Mouse (Mus musculus) kidney, adult 2 months (tissue): ENCODE measurements at regions not wholly inside any gene's neighbourhood (a gene's known extent, or its start where the extent isn't known, plus 50 kb on each side); places are given as distances from the start of the nearest gene placed in this dataset.
"Not testable (repeated sequence)": the region's sequence is repeated elsewhere in the genome, so short reads cannot be mapped to it uniquely, and the experiment has no call there.

ENCODE experiments used
- DNase-seq: peaks from one replicate; pipeline ENCODE4 v3.0.0; 2021
- H3K27ac ChIP-seq: fragments of 200-500 bp; 2 replicates; pipeline ENCODE4 v1.5.1; 2012; ENCODE audit warnings: low read depth, low read length, control low read depth, inconsistent platforms; ENCODE audit not compliant: insufficient read depth
- H3K27me3 ChIP-seq: fragments of 200-500 bp; replicated peaks from 2 replicates; pipeline ENCODE4 v1.6.1; 2012; ENCODE audit warnings: mild to moderate bottlenecking, moderate library complexity, low read length, inconsistent platforms; ENCODE audit not compliant: control insufficient read depth, insufficient read depth
- H3K36me3 ChIP-seq: fragments of 200-500 bp; 2 replicates; pipeline ENCODE4 v1.6.1; 2012; ENCODE audit warnings: mild to moderate bottlenecking, moderate library complexity, low read length, inconsistent platforms; ENCODE audit not compliant: control insufficient read depth, insufficient read depth
- H3K4me1 ChIP-seq: fragments of 200-500 bp; 2 replicates; pipeline ENCODE4 v1.6.1; 2011; ENCODE audit warnings: low read length; ENCODE audit not compliant: control insufficient read depth, insufficient read depth
- H3K4me3 ChIP-seq: fragments of 200-500 bp; 2 replicates; pipeline ENCODE4 v1.5.1; 2011; ENCODE audit warnings: mild to moderate bottlenecking, low read depth, low read length, control low read depth; ENCODE audit not compliant: insufficient read depth
- CTCF ChIP-seq: fragments of 200-500 bp; conservative IDR thresholded peaks from 2 replicates; pipeline ENCODE4 v1.5.1; 2011; ENCODE audit warnings: low read depth, mild to moderate bottlenecking, control low read depth, low read length, moderate library complexity, mixed read lengths; ENCODE audit not compliant: insufficient read depth, insufficient read length
- POLR2A ChIP-seq: fragments of 200-500 bp; IDR thresholded peaks from one replicate; pipeline ENCODE4 v1.6.1; 2011; ENCODE audit warnings: low read depth, low read length, control low read depth
- WGBS: fragments of 180-500 bp; shearing (Covaris S2); methylation state at CpG from one replicate; pipeline ENCODE4 v1.1.7; 2018; 5-methylcytosine and 5-hydroxymethylcytosine counted together

- Histone ChIP-seq H3K27ac (no peak overlapping the region), H3K4me1 (no peaks in the 10 kb centered on the region; the same call in 1 of the 2 replicates), H3K4me3 (no peak overlapping the region), H3K27me3 (no peaks in the 10 kb centered on the region), H3K36me3 (no peaks in the 10 kb centered on the region)
- no peak for DNase-seq
- TF ChIP-seq CTCF: no peak
- WGBS: 97% methylated on average over 4 of the region's 4 CpGs
These were observed 92.3 kb downstream of the Dusp6 start for GRCm38 (mm10) chr10:99355303-99355702.

GRCm38 (mm10) chr10:99356221-99356620 is 93.2 kb downstream of the Dusp6 start:
- H3K4me1 ChIP-seq: no peaks in the 10 kb centered on the region; the same call in 1 of the 2 replicates
- 87% methylated on average over 5 of the region's 5 CpGs for WGBS
- no peak overlapping the region for H3K27ac ChIP-seq
- no peaks in the 10 kb centered on the region for H3K27me3 ChIP-seq
- no peak overlapping the region for H3K4me3 ChIP-seq
- no peak for DNase-seq
- no peaks in the 10 kb centered on the region for H3K36me3 ChIP-seq
- TF ChIP-seq POLR2A: no peak
- TF ChIP-seq CTCF: no peak

GRCm38 (mm10) chr10:99356883-99357282 is 93.9 kb downstream of the Dusp6 start:
- no peak overlapping the region for H3K27ac ChIP-seq
- no peaks in the 10 kb centered on the region; the same call in 1 of the 2 replicates for H3K4me1 ChIP-seq
- WGBS: 90% methylated on average over 3 of the region's 3 CpGs
- no peak for DNase-seq
- H3K27me3 ChIP-seq: no peaks in the 10 kb centered on the region
- no peaks in the 10 kb centered on the region for H3K36me3 ChIP-seq
- no peak overlapping the region for H3K4me3 ChIP-seq
- TF ChIP-seq POLR2A (no peak), CTCF (no peak)

GRCm38 (mm10) chr10:99357347-99357746 is 94.3 kb downstream of the Dusp6 start:
- TF ChIP-seq POLR2A: no peak
- TF ChIP-seq CTCF: no peak
- no peak overlapping the region for H3K4me3 ChIP-seq
- no peak overlapping the region for H3K27ac ChIP-seq
- H3K36me3 ChIP-seq: no peaks in the 10 kb centered on the region
- WGBS: 81% methylated on average over 4 of the region's 4 CpGs
- no peaks in the 10 kb centered on the region for H3K27me3 ChIP-seq
- H3K4me1 ChIP-seq: no peaks in the 10 kb centered on the region; the same call in 1 of the 2 replicates
- DNase-seq: no peak

GRCm38 (mm10) chr10:99358256-99358655 is 95.2 kb downstream of the Dusp6 start:
- WGBS: 97% methylated on average over 1 of the region's 1 CpGs
- H3K4me3 ChIP-seq: no peak overlapping the region
- no peaks in the 10 kb centered on the region for H3K27me3 ChIP-seq
- no peak overlapping the region for H3K27ac ChIP-seq
- no peak for TF ChIP-seq CTCF
- no peak for TF ChIP-seq POLR2A
- no peaks in the 10 kb centered on the region for H3K36me3 ChIP-seq
- no peaks in the 10 kb centered on the region; the same call in 1 of the 2 replicates for H3K4me1 ChIP-seq
- DNase-seq: no peak

GRCm38 (mm10) chr10:99359439-99359866 is 96.4 kb downstream of the Dusp6 start:
- Histone ChIP-seq H3K4me3 (no peak overlapping the region), H3K27ac (no peak overlapping the region), H3K36me3 (no peaks in the 10 kb centered on the region), H3K27me3 (no peaks in the 10 kb centered on the region), H3K4me1 (no peaks in the 10 kb centered on the region)
- no peak for DNase-seq
- WGBS: 72% methylated on average over 2 of the region's 2 CpGs
- TF ChIP-seq CTCF (no peak), POLR2A (no peak)

GRCm38 (mm10) chr10:99360601-99361000 is 97.6 kb downstream of the Dusp6 start:
- not testable (repeated sequence) for H3K27me3 ChIP-seq, H3K4me3 ChIP-seq, DNase-seq, H3K27ac ChIP-seq, H3K4me1 ChIP-seq, H3K36me3 ChIP-seq
- WGBS: 76% methylated on average over 10 of the region's 10 CpGs

- Histone ChIP-seq H3K4me1 (no peaks in the 10 kb centered on the region), H3K27ac (no peak overlapping the region), H3K36me3 (no peaks in the 10 kb centered on the region), H3K27me3 (no peaks in the 10 kb centered on the region), H3K4me3 (no peak overlapping the region)
- WGBS: 92% methylated on average over 7 of the region's 7 CpGs
- TF ChIP-seq POLR2A (no peak), CTCF (no peak)
- no peak for DNase-seq
These were observed 103.1 kb downstream of the Dusp6 start for GRCm38 (mm10) chr10:99366162-99366561.
